Mouse (Mus musculus) limb, embryonic 14.5 days (tissue): ENCODE measurements at regions not wholly inside any gene's neighbourhood (a gene's known extent, or its start where the extent isn't known, plus 50 kb on each side); places are given as distances from the start of the nearest gene placed in this dataset.

Experiments
- ATAC-seq: fragments of 200-750 bp; cut with Nextera tagmentation; 2 replicates; pipeline ENCODE4 v1.8.0; 2017; ENCODE audit warnings: low read depth, moderate number of reproducible peaks, moderate TSS enrichment; ENCODE audit not compliant: low FRiP score
- DNase-seq: peaks from one replicate; pipeline ENCODE4 v3.0.0-alpha.2; 2015; ENCODE audit warnings: low spot score
- H3K27ac ChIP-seq: fragments of 300-500 bp; sonication (generic); replicated peaks from 2 replicates; pipeline ENCODE4 v1.5.1; 2014; ENCODE audit warnings: low read depth, mild to moderate bottlenecking, low read length, moderate library complexity, mixed read lengths
- H3K27me3 ChIP-seq: fragments of 300-500 bp; sonication (generic); 2 replicates; pipeline ENCODE4 v1.6.1; 2014; ENCODE audit warnings: low read length, mixed read lengths; ENCODE audit not compliant: control insufficient read depth, insufficient read depth
- H3K36me3 ChIP-seq: fragments of 300-500 bp; sonication (generic); 2 replicates; pipeline ENCODE4 v1.6.1; 2014; ENCODE audit warnings: mild to moderate bottlenecking, low read length, moderate library complexity, mixed read lengths; ENCODE audit not compliant: control insufficient read depth, insufficient read depth
- H3K4me1 ChIP-seq: fragments of 300-500 bp; sonication (generic); 2 replicates; pipeline ENCODE4 v1.6.1; 2014; ENCODE audit warnings: antibody characterized with exemption, low read length, mixed read lengths; ENCODE audit not compliant: control insufficient read depth, insufficient read depth
- H3K4me2 ChIP-seq: fragments of 300-500 bp; sonication (generic); replicated peaks from 2 replicates; pipeline ENCODE4 v1.6.1; 2014; ENCODE audit warnings: low read depth, mild to moderate bottlenecking, low read length, moderate library complexity; ENCODE audit not compliant: severe bottlenecking
- H3K4me3 ChIP-seq: fragments of 300-500 bp; sonication (generic); replicated peaks from 2 replicates; pipeline ENCODE4 v1.5.1; 2014; ENCODE audit warnings: low read length
- H3K9ac ChIP-seq: fragments of 300-500 bp; sonication (generic); 2 replicates; pipeline ENCODE4 v1.6.1; 2014; ENCODE audit warnings: mild to moderate bottlenecking, low read depth, low read length, moderate library complexity; ENCODE audit not compliant: severe bottlenecking
- H3K9me3 ChIP-seq: fragments of 300-500 bp; sonication (generic); 2 replicates; pipeline ENCODE4 v1.6.1; 2016; ENCODE audit warnings: low read length; ENCODE audit not compliant: control insufficient read depth
- POLR2A ChIP-seq: fragments of 200-500 bp; IDR thresholded peaks from 2 replicates; pipeline ENCODE4 v1.8.0; 2012; ENCODE audit warnings: inconsistent platforms, mild to moderate bottlenecking, moderate library complexity, borderline replicate concordance; ENCODE audit not compliant: insufficient read depth, insufficient read length; ENCODE audit errors: extremely low read depth
- WGBS: fragments of 180-500 bp; shearing (Covaris S2); extraction: QIAGEN DNeasy Blood & Tissue Kit; methylation state at CpG from one replicate; pipeline ENCODE4 v1.1.7; 2014; 5-methylcytosine and 5-hydroxymethylcytosine counted together

DNA sequence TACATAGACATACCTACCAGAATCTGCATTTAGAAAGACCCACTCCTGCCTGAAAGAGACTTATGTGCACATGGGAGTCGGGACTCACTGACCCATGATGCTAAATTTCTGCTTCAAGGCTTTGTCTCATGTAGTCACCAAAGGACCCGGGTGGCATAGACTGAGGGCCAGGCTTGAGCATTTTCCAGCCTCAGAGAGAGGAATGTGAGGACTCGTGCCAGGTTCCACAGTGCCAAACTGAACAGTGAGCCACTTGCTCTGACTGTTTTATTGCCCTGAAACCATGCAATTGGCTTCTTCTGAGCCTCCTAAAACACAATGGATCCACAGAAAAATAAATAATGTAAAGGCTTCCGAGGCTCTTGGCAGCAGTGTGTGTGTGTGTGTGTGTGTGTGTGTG, 1727.9 kb upstream of the Gm7489 start:
- H3K27ac ChIP-seq, result no peak overlapping the region
- H3K4me2 ChIP-seq, result no peak overlapping the region
- 52% methylated on average over 4 of the region's 4 CpGs for WGBS
- H3K27me3 ChIP-seq, result no peaks in the 10 kb centered on the region
- no peak for TF ChIP-seq POLR2A
- no peaks in the 10 kb centered on the region for H3K9me3 ChIP-seq
- no peak overlapping the region for H3K9ac ChIP-seq
- DNase-seq (no peak), ATAC-seq (no peak)
- no peaks in the 10 kb centered on the region for H3K36me3 ChIP-seq
- peaks cover 8% of the 10 kb centered on the region; the same call in 1 of the 2 replicates for H3K4me1 ChIP-seq
- H3K4me3 ChIP-seq, result no peak overlapping the region

DNA sequence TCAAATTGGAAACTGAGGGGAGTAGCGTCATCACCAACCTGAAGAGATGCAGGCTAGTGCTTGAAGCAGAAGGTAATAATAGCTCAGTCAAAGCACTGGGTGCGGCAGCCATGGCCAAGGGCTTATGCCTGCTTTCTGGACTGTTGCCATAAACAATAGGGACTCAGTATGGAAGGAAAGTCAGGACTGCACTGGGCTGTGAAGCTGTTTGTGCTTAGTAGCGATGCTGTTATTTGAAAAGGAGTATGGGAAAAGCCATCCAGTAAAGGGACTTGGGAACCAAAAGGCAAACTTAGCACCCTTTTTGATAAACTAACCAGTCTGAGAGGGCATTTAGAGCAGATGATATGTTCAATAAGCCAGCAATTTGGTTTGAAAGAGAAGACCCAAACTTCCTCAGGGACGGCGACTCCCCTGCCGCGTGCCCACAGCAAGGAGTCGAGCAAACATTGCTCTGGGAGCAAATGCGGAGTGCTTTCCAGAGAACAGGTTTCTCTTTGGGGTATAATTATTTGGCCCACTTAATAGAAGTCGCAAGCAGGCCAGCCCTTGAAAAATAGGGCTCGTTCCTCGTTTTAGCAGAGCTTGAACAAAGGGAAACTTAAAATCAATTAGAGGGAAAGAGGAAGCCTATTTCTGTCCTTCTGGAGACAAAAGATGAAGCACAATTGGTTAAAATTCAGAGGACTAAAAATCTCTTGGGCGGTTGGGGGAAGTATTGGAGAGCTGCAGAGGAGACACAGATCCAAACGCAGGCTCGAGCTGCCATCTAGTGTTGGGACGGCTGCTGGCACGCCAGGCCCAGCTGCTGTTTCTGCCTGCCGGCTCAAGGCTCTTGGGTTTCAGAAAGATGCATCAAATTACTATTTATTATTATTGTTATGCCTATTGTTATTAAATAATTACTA, 1724.3 kb upstream of the Gm7489 start:
- no peaks in the 10 kb centered on the region for H3K27me3 ChIP-seq
- TF ChIP-seq POLR2A, result no peak
- no peak overlapping the region for H3K9ac ChIP-seq
- no peaks in the 10 kb centered on the region for H3K36me3 ChIP-seq
- H3K4me3 ChIP-seq, result no peak overlapping the region; the same call in 1 of the 2 replicates
- H3K27ac ChIP-seq, result no peak overlapping the region
- peak overlapping the region; percentile 51 for H3K4me2 ChIP-seq
- H3K4me1 ChIP-seq, result peaks cover 8% of the 10 kb centered on the region; the same call in 1 of the 2 replicates
- no peaks in the 10 kb centered on the region for H3K9me3 ChIP-seq
- DNase-seq (peak; percentile 83), ATAC-seq (peak; percentile 84; the same call in 1 of the 2 replicates)
- WGBS, result 20% methylated on average over 18 of the region's 18 CpGs

GRCm38 (mm10) chr15:52161089-52161442, 1723.6 kb upstream of the Gm7489 start:
- Histone ChIP-seq H3K36me3 (no peaks in the 10 kb centered on the region), H3K4me1 (peaks cover 8% of the 10 kb centered on the region; the same call in 1 of the 2 replicates), H3K27ac (no peak overlapping the region), H3K9me3 (no peaks in the 10 kb centered on the region), H3K4me2 (no peak overlapping the region), H3K27me3 (no peaks in the 10 kb centered on the region), H3K4me3 (no peak overlapping the region), H3K9ac (no peak overlapping the region)
- TF ChIP-seq POLR2A, result no peak
- DNase-seq, result no peak
- WGBS, result 12% methylated on average over 3 of the region's 3 CpGs
- no peak for ATAC-seq

GRCm38 (mm10) chr15:52161568-52162316, 1723.0 kb upstream of the Gm7489 start:
- WGBS, result 23% methylated on average over 19 of the region's 19 CpGs
- Histone ChIP-seq H3K27ac (no peak overlapping the region), H3K36me3 (no peaks in the 10 kb centered on the region), H3K4me3 (no peak overlapping the region), H3K9me3 (no peaks in the 10 kb centered on the region), H3K4me2 (no peak overlapping the region), H3K27me3 (no peaks in the 10 kb centered on the region), H3K4me1 (peaks cover 8% of the 10 kb centered on the region; the same call in 1 of the 2 replicates), H3K9ac (no peak overlapping the region)
- DNase-seq (no peak), ATAC-seq (peak; percentile 53; the same call in 1 of the 2 replicates)
- TF ChIP-seq POLR2A, result no peak

DNA sequence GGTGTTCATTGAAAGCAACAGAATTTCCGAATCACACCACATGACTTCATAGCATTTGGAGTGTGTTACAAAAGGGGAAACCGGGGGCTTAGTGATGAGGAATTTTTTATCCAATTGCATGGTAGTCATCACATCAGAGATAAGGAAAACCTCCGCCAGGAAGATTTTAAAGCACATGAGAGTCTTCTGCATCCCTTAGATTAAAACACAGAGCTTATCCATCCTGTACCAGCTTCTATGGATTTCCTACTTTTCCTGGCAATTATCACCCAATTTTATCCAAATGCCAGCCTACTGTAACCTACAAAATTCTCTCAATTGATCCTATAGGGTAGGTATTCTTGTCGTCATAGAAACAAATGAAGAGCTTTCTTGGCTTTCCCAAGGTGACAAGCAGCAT, 1718.6 kb upstream of the Gm7489 start:
- TF ChIP-seq POLR2A, result no peak
- no peaks in the 10 kb centered on the region for H3K9me3 ChIP-seq
- 0 out of 2 replicates have a peak, but pooled peaks cover 3% of the 10 kb centered on the region for H3K4me1 ChIP-seq
- H3K36me3 ChIP-seq, result no peaks in the 10 kb centered on the region
- H3K27ac ChIP-seq, result no peak overlapping the region
- ATAC-seq (no peak), DNase-seq (no peak)
- no peaks in the 10 kb centered on the region for H3K27me3 ChIP-seq
- H3K4me2 ChIP-seq, result no peak overlapping the region
- WGBS, result 82% methylated on average over 4 of the region's 4 CpGs
- no peak overlapping the region for H3K4me3 ChIP-seq
- H3K9ac ChIP-seq, result no peak overlapping the region
